Mouse (Mus musculus) large intestine, adult 2 months (tissue): ENCODE measurements around the gene Togaram1. TPM values are rescaled to one million over a fixed set of nuclear protein-coding genes. Genes with fewer than 3 reads are reported as not detected.

Experiments used
- DNase-seq: peaks from one replicate; pipeline ENCODE4 v3.0.0-alpha.2; 2012; ENCODE audit warnings: low read depth, low spot score
- WGBS: fragments of 180-500 bp; shearing (Covaris S2); methylation state at CpG from one replicate; pipeline ENCODE4 v1.1.7; 2018; 5-methylcytosine and 5-hydroxymethylcytosine counted together
- polyA plus RNA-seq: library from polyadenylated mRNA; depleted of rRNA; stranded (reverse); fragments of >200 nt; gene quantifications from 2 replicates; pipeline ENCODE4 v1.2.3, GENCODE M21; 2012; rRNA removed

Togaram1 gene
- 1.9 and 3.7 TPM in 2 replicates for polyA plus RNA-seq

GRCm38 (mm10) chr12:64965124-64966026 lies at the start of gene Togaram1, which contains the start of gene Klhl28:
Gene Togaram1, plus strand, starts transcription at chr12:64965804.
Gene Klhl28, minus strand, starts transcription at chr12:64965534.
- DNase-seq, result peak; percentile 100
- WGBS, result 1% methylated on average over 45 of the region's 45 CpGs

DNA sequence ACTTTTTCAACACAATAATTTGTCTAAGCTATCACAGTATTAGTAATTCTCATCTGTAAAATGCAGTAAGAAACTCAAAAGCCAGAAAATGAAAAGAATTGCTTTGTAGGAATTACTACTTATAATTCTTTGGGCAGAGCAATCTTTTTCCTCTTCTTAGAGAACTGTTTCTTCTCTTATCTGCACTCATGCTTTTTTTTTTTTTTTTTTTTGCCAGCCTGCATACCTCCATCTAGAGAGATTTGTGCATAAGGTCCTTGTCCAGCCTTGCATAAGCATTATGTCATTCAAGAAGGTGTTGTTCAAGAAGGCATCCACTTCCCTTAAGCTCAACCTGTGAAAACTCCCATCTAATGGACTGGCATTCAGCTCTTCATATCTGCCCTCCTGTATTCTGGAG lies 48.9 kb upstream of the Togaram1 start:
- DNase-seq, result no peak

DNA sequence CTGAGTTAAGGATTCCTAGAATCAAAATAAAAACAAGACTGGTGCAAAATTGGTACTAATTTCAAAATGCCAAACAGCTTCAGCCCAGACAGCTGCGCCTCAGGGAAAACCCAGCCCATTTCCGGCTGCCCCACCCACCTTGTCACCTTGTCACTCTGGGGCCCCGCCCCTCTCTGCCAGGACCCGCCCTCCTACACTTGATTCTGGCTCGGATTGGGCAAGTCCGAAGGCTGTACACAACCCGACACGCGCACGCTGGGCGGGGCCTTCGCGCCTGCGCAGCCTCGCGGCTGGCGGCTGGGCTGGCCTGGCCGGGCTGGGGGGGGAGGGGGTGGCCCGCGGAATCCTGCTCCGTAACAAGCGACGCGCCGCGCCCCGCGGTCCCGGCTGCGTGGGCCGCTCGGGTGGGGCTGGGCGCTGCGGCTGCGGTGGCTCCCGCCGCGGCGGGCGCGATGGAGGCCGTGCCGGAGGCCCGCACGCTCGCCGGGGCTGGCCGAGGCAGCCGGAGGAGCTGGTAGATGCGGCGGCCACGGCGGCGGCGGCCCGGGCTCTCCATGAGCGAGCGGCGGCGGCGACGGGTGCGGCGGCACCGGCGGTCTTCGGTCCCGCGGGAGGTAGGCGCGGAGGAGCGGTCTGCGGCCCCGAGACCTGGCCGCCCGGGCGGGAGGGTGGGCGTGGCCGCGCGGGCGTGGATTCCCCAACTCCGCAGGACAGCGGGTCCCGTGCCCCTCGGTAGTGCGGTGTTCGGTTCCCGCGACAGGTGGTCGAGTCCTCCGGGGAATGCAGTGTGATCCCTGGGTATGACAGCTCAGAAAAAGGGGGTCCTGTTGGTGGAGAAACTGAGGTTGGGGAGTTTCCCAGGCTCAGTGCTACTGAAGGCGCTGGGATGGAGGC lies 47.8 kb upstream of the Togaram1 start, which contains the start of gene Gm527:
Gene Gm527 (plus strand): TSS at position 329 of the 894 bp plus-strand sequence.
- under 1% methylated on average over 93 of the region's 93 CpGs for WGBS
- peak; percentile 94 for DNase-seq

DNA sequence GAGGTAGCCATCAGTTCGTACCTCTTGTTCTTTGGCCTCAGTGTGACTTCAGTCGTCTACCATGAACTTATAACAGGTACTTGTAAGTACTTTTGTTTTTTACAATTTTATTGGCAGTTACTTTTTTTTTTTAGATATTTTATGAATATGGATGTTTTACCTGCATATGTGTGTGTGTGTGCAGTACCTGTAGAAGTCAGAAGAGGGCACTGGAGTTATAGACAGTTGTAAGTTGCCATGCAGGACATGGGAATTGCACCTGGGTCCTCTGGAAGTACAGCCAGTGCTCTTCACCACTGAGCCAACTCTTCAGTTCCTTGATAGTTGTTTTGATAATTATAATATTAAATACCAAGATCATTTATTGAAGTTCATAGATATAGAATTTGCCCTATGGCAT lies 28.1 kb upstream of the Togaram1 start:
- 88% methylated on average over 2 of the region's 2 CpGs for WGBS
- no peak for DNase-seq

DNA sequence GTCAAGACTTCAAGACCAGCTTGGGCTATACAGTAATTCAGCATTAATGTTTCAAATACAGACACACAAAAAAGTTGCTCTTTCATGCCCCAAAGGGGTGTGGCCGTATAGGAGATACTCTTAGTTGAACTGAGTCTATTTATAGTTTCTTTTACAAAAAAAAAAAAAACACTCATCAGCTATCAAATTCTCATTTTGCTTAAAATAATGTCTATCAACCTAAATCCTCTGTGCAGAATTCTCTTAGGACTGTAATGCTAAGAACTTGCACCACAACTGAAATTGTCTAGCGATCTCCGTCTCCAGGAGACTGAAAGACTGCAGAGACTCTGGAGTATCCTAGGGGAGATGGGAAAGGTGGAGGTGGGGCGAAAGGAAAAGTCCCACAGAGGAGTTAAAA lies 1.0 kb upstream of the Togaram1 start:
- WGBS, result 5% methylated on average over 4 of the region's 4 CpGs
- no peak for DNase-seq

GRCm38 (mm10) chr12:64966101-64966631 lies 562 bp downstream of the Togaram1 start:
- WGBS, result under 1% methylated on average over 44 of the region's 44 CpGs
- DNase-seq, result no peak

GRCm38 (mm10) chr12:64966652-64967435 lies 1.2 kb downstream of the Togaram1 start:
- under 1% methylated on average over 19 of the region's 19 CpGs for WGBS

GRCm38 (mm10) chr12:64967470-64967869 lies 1.9 kb downstream of the Togaram1 start:
- WGBS, result 1% methylated on average over 9 of the region's 9 CpGs

More at GRCm38 (mm10) chr12:64966652-64967435, 1.2 kb downstream of the Togaram1 start:
- DNase-seq, result no peak

GRCm38 (mm10) chr12:64968067-64968466 lies 2.5 kb downstream of the Togaram1 start:
- whole genome bisulfite sequencing, result 4% methylated on average over 2 of the region's 2 CpGs
- DNase-seq, result no peak

More at GRCm38 (mm10) chr12:64967470-64967869, 1.9 kb downstream of the Togaram1 start:
- no peak for DNase-seq

- DNase-seq, result no peak
Measured at GRCm38 (mm10) chr12:64971399-64971798, 5.8 kb downstream of the Togaram1 start.

GRCm38 (mm10) chr12:64972063-64972462 lies 6.5 kb downstream of the Togaram1 start:
- 54% methylated on average over 6 of the region's 6 CpGs for WGBS
- DNase-seq, result no peak

DNA sequence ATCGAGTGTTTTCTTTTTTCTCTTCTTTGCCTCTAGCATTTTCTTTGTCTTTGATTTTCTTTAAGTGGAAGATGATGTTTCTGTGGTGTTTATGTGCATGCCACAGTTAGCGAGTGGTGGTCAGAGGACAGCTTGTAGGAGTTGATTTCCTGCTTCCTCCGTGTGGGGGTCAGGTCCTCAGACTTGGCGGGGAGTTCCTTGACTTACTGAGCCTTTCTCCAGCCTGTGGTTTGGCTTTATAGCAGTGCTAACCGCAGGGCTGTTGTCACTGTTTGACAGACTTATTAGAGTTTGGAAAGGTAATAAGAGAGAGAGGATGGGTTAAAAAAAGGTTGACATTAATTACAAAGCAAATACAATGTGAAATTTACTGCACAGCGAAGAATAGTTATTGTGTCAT lies 10.0 kb downstream of the Togaram1 start:
- WGBS, result 48% methylated on average over 6 of the region's 6 CpGs
- no peak for DNase-seq

GRCm38 (mm10) chr12:64976191-64976590 lies 10.6 kb downstream of the Togaram1 start:
- WGBS, result 40% methylated on average over 1 of the region's 1 CpGs
- no peak for DNase-seq

DNA sequence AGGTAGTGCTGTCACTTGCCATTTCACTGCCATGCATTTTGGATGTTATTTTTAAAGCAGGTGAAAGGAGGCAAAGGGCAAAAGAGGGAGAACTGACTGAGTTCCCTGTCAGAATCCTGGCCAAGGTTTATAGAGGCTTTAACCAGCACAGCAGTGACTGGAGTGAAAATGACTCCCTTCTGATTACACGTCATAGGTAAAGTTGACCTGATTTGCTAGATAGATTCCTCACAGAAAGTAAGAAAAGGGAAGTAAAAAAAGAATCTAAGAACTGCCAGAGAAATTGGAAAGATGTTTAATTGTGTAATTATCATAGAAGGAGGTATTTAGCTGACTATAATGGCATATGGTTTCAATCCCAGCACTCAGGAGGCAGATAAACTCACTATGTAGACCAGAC lies 11.9 kb downstream of the Togaram1 start:
- 88% methylated on average over 1 of the region's 1 CpGs for whole genome bisulfite sequencing
- DNase-seq, result no peak

DNA sequence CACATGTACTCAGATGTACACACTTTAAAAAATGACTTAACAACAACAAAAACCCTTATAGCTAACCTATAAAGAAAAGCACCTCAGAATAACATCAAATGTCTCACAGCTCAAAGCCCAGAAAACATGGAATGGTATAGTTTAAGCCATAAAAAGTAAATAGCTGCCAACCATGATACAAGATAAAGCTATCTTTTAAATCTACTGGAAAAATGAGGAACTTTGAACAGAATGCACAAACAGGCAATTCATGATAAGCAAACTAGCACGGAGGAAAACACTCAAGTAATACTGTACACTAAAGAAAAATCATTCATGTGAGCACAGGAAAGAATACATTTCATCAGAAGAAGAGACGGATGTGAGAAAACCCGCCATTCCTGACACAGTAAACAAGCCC lies 42.1 kb downstream of the Togaram1 start:
- whole genome bisulfite sequencing, result 86% methylated on average over 3 of the region's 3 CpGs
- DNase-seq, result no peak

DNA sequence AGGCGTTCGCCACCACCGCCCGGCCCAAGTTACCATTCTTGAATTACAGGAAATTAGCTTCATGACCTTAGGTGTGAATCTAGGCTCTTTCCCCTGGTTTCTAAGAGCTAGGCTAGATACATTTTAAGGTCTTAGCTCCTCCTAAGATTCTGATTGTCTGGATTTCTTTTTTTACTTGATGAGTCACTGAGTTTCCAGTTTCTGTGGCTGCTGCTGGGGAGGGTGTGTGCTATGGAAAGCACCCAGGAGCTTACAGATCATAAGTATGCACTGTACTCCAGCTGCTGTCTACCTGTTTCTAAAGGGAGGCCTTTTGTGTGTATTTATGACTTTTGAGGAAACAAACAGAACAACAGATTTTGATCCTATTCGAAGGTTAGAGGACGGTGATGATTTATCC lies 57.2 kb downstream of the Togaram1 start:
- 96% methylated on average over 6 of the region's 6 CpGs for WGBS

DNA sequence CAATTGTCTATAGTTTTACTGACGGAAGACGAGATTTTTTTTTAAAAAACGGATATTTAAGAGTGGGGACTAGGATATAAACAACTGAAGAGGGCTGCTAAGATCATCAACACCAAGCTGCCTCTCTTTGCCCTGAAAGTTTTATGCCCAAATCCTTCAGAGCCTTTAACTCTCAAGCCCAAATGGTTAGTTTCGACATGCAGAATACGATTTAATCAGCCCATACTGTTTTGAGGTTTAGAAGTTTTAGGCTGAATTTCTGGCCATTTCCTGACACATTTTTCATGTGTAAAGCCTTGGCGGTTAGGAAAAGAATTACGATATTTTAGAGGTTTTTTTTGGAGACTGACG lies 70.2 kb downstream of the Togaram1 start:
- WGBS, result 48% methylated on average over 8 of the region's 8 CpGs
- no peak for DNase-seq

More for the DNA sequence above, 57.2 kb downstream of the Togaram1 start:
- no peak for DNase-seq

DNA sequence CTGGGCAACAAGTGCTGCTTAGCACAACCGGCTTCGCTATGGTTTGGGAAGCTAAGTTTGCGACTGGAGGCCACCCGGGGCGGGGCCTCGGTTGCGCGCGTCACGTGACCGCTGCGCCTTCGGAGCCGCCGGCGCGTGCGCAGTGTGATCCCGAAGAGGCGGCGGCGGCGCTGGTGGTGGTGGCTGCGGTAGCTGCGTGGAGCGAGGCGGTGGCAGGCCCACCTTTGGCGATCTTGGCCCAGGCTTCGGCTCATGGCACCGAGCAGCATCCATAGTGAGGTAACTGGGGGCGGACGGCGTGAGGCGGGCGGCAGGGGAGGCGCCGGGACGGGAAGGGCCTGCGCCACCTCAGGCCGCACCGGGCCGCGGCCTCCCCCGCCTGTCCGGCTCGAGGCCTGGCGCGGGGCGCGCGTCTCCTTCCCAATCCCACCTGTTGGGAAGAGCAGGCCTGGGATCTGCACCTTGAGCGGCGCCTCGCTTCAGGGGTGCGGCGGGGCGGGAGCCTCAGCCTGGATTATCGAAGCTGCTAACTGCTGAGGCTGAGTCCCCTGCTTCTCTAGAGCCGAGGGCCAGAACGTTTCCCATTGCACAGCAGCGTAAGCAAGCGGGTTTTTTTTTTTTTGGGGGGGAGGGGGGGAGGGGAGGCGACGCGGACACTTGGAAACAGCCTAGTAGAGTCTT lies 70.7 kb downstream of the Togaram1 start, which contains the start of gene Prpf39:
Gene Prpf39 (plus strand): TSS at position 144 of the 681 bp plus-strand sequence.
- WGBS, result under 1% methylated on average over 56 of the region's 65 CpGs
- DNase-seq, result peak; percentile 57
